Mouse (Mus musculus): Measurements from ENCODE around the gene Fbxo41. TPM values are rescaled to one million over a fixed set of nuclear protein-coding genes. Genes with fewer than 3 reads are reported as not detected.

Gene Fbxo41
- total and polyA plus RNA-seq, 2 experiments from 2014 or later: 0.11 TPM; not detected in 1

DNA sequence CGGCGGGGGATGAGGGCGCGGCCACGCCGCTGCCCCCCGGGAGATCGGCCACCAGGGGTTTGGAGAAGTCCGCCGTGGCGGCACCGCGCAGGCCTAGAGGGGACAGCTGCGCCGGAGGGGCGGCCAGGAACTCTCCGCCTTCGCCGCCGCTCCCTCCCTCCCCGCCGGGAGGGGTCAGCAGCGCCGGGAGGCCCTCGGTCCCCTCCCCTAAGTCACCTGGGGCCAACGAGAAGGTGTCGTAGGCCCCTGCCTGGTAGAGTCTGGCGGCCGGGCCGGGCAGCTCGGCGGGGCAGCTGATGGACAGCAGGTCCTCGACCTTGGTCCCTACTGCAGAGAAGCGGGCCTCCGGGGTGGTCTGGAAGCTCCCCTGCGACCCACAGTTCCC lies 9.3 kb upstream of the Fbxo41 start:
- DNase-seq (ENCODE audit: low spot score): no peak

DNA sequence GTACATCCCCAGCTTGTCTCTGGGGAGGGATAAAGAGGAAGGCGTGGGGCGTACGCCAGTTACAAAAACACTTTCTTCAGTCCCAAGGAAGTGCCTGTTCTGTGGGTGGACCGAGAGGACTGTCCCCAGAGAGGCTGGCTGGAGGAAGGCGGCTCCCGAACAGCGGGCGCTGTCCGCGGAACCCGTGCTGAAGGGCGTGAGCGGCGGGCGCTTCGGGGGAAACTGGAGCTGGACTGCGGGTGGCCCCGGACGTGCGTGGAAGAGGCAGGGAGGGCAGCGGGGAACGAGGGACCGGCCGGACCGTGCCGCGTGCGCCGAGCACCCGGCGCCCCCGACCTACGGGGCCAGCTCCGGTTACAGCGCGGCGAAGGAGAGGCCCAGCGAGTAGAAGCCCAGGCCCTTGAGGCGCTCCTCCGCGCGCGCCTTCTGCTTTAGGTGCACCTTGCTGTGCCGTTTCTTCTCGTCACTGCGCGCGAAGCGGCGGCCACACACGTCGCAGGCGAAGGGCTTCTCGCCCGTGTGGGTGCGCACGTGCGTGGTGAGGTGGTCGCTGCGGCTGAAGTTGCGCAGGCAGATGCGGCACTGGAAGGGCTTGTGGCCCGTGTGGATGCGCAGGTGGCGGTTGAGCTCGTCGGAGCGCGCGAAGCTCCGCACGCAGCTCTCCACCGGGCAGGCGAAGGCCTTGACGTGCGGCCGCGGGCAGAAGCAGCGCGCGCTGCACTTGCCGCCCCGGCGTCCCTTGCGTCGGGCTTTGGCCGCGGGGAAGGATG lies 8.7 kb upstream of the Fbxo41 start:
- WGBS: under 1% methylated on average over 81 of the region's 88 CpGs
- H3K9me3 ChIP-seq (replicated peaks; ENCODE audit: control insufficient read depth, low read length): no peaks in the 10 kb centered on the region
- DNase-seq (ENCODE audit: low spot score) (peak; percentile 22), ATAC-seq (ENCODE audit: insufficient read depth, low read depth) (peak; percentile 49; the same call in 1 of the 2 replicates)
- peak overlapping the region; percentile 48 for H3K4me3 ChIP-seq (ENCODE audit: low read depth, low read length)
- peak overlapping the region; percentile 34 for H3K4me2 ChIP-seq (ENCODE audit: low read depth, low read length)
- TF ChIP-seq CTCF (IDR thresholded peaks at IDR 0.05; ENCODE audit: low read depth) (no peak), EP300 (IDR thresholded peaks at IDR 0.05; ENCODE audit: low read depth) (no peak)
- H3K9ac ChIP-seq (replicated peaks; ENCODE audit: low read depth, low read length): no peak overlapping the region
- H3K27ac ChIP-seq (ENCODE audit: low read depth): no peak overlapping the region
- peaks cover 80% of the 10 kb centered on the region for H3K27me3 ChIP-seq (ENCODE audit: control insufficient read depth, insufficient read depth, low read length)
- H3K4me1 ChIP-seq (ENCODE audit: control insufficient read depth, insufficient read depth): peaks cover 8% of the 10 kb centered on the region
- H3K36me3 ChIP-seq (replicated peaks; ENCODE audit: control insufficient read depth, insufficient read depth, low read length): no peaks in the 10 kb centered on the region

More for the DNA sequence above, 9.3 kb upstream of the Fbxo41 start:
- no peaks in the 10 kb centered on the region for H3K9me3 ChIP-seq (replicated peaks; ENCODE audit: control insufficient read depth, low read length)
- peaks cover 8% of the 10 kb centered on the region for H3K4me1 ChIP-seq (ENCODE audit: control insufficient read depth, insufficient read depth)
- peaks cover 80% of the 10 kb centered on the region for H3K27me3 ChIP-seq (ENCODE audit: control insufficient read depth, insufficient read depth, low read length)
- TF ChIP-seq CTCF (IDR thresholded peaks at IDR 0.05; ENCODE audit: low read depth): no peak
- TF ChIP-seq EP300 (IDR thresholded peaks at IDR 0.05; ENCODE audit: low read depth): no peak
- H3K4me2 ChIP-seq (ENCODE audit: low read depth, low read length): peak overlapping the region; percentile 34
- no peak overlapping the region for H3K9ac ChIP-seq (replicated peaks; ENCODE audit: low read depth, low read length)
- WGBS: under 1% methylated on average over 29 of the region's 36 CpGs
- no peak overlapping the region for H3K27ac ChIP-seq (ENCODE audit: low read depth)
- H3K36me3 ChIP-seq (replicated peaks; ENCODE audit: control insufficient read depth, insufficient read depth, low read length): no peaks in the 10 kb centered on the region
- peak overlapping the region; percentile 48 for H3K4me3 ChIP-seq (ENCODE audit: low read depth, low read length)
- ATAC-seq (ENCODE audit: insufficient read depth, low read depth): no peak

DNA sequence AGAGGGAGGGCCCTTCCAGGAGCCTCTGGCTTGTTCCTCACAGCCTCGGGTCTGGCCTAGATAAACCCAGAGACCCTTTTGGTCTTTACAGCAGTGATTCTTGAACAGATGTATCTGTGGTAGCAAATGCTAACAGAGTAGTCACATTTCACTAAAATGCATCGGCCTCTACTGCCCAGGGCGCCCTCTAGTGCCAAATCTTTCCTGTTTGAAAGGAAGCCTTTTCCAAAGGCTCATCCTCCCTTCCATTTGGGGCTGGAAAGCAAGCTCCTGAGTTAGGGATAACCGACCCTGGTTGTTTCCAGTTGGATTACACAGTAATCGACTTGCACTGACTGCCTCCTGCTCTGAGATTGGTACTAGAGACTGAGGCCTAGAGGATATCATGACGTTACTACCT lies 7.7 kb upstream of the Fbxo41 start:
- peak; percentile 48 for TF ChIP-seq CTCF (IDR thresholded peaks at IDR 0.05; ENCODE audit: low read depth)
- no peak for TF ChIP-seq EP300 (IDR thresholded peaks at IDR 0.05; ENCODE audit: low read depth)
- Histone ChIP-seq H3K4me1 (ENCODE audit: control insufficient read depth, insufficient read depth) (peaks cover 8% of the 10 kb centered on the region), H3K4me2 (ENCODE audit: low read depth, low read length) (no peak overlapping the region), H3K27ac (ENCODE audit: low read depth) (no peak overlapping the region), H3K9ac (replicated peaks; ENCODE audit: low read depth, low read length) (no peak overlapping the region), H3K4me3 (ENCODE audit: low read depth, low read length) (no peak overlapping the region), H3K36me3 (replicated peaks; ENCODE audit: control insufficient read depth, insufficient read depth, low read length) (no peaks in the 10 kb centered on the region), H3K27me3 (ENCODE audit: control insufficient read depth, insufficient read depth, low read length) (peaks cover 71% of the 10 kb centered on the region), H3K9me3 (replicated peaks; ENCODE audit: control insufficient read depth, low read length) (no peaks in the 10 kb centered on the region)
- ATAC-seq (ENCODE audit: insufficient read depth, low read depth): no peak
- no peak for DNase-seq (ENCODE audit: low spot score)
- WGBS: 4% methylated on average over 6 of the region's 6 CpGs

DNA sequence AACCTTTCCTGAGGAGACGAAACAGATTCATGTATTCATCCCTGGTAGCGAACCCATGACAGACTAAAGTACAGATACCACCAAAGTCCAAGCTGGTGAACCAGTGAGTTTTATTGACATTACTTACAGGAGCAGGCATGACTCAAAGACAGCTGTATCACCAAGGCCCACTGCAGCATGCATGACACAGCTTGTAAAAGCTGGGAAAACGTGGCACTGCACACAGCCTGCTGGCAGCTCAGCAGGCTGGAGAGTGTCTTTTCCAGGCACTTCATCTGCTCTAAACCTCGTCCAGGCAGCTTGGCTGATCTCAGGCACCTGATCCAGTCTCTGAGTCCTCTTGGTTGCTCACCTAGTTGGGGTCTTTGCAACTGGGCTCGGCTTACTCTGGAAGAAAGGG lies 5.8 kb upstream of the Fbxo41 start:
- no peak overlapping the region for H3K9ac ChIP-seq (replicated peaks; ENCODE audit: low read depth, low read length)
- no peaks in the 10 kb centered on the region for H3K36me3 ChIP-seq (replicated peaks; ENCODE audit: control insufficient read depth, insufficient read depth, low read length)
- H3K27ac ChIP-seq (ENCODE audit: low read depth): no peak overlapping the region
- H3K9me3 ChIP-seq (replicated peaks; ENCODE audit: control insufficient read depth, low read length): no peaks in the 10 kb centered on the region
- DNase-seq (ENCODE audit: low spot score) (no peak), ATAC-seq (ENCODE audit: insufficient read depth, low read depth) (no peak)
- no peak overlapping the region for H3K4me2 ChIP-seq (ENCODE audit: low read depth, low read length)
- no peak for TF ChIP-seq CTCF (IDR thresholded peaks at IDR 0.05; ENCODE audit: low read depth)
- TF ChIP-seq EP300 (IDR thresholded peaks at IDR 0.05; ENCODE audit: low read depth): no peak
- no peak overlapping the region for H3K4me3 ChIP-seq (ENCODE audit: low read depth, low read length)
- H3K4me1 ChIP-seq (ENCODE audit: control insufficient read depth, insufficient read depth): peaks cover 5% of the 10 kb centered on the region
- WGBS: 37% methylated on average over 5 of the region's 5 CpGs
- peaks cover 69% of the 10 kb centered on the region for H3K27me3 ChIP-seq (ENCODE audit: control insufficient read depth, insufficient read depth, low read length)

- no peaks in the 10 kb centered on the region for H3K36me3 ChIP-seq (replicated peaks; ENCODE audit: control insufficient read depth, insufficient read depth, low read length)
- H3K9ac ChIP-seq (replicated peaks; ENCODE audit: low read depth, low read length): no peak overlapping the region
- DNase-seq (ENCODE audit: low spot score) (no peak), ATAC-seq (ENCODE audit: insufficient read depth, low read depth) (no peak)
- H3K4me1 ChIP-seq (ENCODE audit: control insufficient read depth, insufficient read depth): peaks cover 6% of the 10 kb centered on the region; the same call in 1 of the 2 replicates
- H3K27me3 ChIP-seq (ENCODE audit: control insufficient read depth, insufficient read depth, low read length): peaks cover 61% of the 10 kb centered on the region
- no peaks in the 10 kb centered on the region for H3K9me3 ChIP-seq (replicated peaks; ENCODE audit: control insufficient read depth, low read length)
- TF ChIP-seq EP300 (IDR thresholded peaks at IDR 0.05; ENCODE audit: low read depth) (no peak), CTCF (IDR thresholded peaks at IDR 0.05; ENCODE audit: low read depth) (no peak)
- no peak overlapping the region for H3K4me2 ChIP-seq (ENCODE audit: low read depth, low read length)
- no peak overlapping the region for H3K4me3 ChIP-seq (ENCODE audit: low read depth, low read length)
- no peak overlapping the region for H3K27ac ChIP-seq (ENCODE audit: low read depth)
- 72% methylated on average over 2 of the region's 2 CpGs for WGBS
These were observed 2.1 kb upstream of the Fbxo41 start for GRCm38 (mm10) chr6:85504908-85505307.
